Mouse (Mus musculus): ENCODE measurements around the gene Arhgap28.
A peak's percentile ranks its signal among the peaks of the same experiment; 100 is the strongest.
"Not testable (repeated sequence)": the region's sequence is repeated elsewhere in the genome, so short reads cannot be mapped to it uniquely, and the experiment has no call there.

Gene Arhgap28

DNA sequence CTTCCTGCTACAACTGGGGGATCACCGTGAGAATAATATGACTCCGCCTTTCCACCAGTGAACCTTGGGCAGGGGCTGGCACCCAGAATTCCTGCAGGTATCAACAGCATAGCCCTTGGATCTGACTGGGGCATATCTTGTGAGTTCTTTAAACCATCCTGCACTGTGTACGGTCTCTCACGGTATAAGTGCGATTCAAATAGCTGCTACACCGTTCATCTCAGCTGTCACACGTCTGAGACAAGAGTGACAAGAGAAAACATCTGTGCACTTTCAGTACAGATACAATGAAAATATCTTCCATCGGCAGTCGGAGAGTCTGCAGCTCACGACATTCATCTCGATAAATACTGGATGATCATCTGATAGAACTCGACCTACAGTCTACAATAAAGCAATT, 126.3 kb downstream of the Arhgap28 start:
- no peak for DNase-seq (ENCODE audit: low spot score)

DNA sequence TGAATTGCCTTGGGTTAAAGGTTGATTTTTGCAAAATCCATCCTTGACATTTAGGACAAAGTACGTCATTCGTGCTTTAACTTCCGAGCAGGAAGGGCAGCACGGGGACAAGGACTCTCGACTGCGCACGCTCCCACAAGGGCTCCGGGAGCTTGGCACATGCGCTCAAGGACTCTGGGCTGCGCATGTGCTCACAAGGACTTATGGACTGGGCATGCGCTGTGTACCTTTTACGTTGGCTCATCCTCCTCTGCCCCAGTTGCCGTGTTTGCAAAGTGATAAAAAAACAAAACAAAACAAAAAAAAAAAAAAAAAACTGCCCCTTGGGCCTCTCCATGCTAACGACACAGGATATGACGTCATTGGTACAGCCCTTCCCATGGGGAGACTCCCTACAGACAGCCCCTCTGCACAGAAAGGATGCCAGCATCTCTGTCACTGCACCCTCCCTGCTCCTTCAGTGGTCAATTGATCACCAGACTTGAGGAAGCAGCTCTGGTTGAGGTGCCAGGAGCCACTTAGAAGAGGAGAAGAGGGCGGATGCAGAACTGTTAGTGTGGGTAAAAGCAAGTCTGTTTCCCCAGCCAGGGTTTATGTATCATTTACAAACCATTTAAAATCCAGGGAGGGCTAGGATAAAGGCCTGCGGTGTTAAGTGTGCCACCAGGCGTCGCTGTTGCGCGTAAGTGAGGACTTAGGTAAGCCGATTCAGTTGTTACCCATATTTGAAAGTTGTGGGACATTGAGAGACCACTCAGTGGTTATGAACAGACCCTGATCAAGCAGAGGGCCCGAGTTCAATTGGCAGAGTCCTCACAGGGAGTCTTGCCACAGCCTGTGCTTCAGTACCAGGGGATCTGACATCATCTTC, 134.0 kb downstream of the Arhgap28 start:
- DNase-seq (ENCODE audit: low spot score) = peak; percentile 24

DNA sequence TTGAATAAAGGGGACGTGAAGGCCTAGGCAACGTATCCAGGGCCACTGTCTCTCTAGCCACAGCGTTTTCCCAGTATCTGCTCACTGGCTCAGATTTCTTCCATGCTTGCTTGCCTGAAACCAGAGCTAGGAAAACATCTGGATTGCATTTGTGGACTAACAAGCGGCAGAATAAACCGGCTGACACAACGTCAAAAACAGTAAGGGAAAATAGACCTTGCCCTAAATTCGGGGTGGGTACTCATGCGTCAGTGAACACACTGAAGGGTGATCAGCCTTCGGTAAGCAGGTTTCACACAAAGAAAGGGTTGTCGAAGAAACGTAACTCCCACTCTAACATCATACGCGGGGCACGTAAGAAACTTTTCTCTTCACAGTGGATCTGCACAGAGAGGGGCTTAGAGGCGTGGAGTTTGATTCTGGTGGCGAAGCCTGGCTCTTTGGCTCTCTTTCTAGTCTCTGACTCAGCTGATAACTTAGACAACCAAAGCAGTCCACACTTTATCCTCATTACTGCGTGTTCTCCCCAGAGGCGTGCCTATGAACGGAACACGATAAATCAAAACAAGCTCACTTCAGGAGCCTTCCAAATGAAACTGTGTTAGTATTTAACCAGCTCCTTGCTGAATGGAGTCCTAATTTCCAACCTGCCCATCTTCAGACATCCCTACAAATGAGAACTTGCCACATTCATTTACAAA, 137.2 kb downstream of the Arhgap28 start:
- no peak for DNase-seq (ENCODE audit: low spot score)

GRCm38 (mm10) chr17:67866026-67866425, 137.9 kb downstream of the Arhgap28 start:
- peak; percentile 7 for DNase-seq (ENCODE audit: low spot score)

GRCm38 (mm10) chr17:67864912-67865311, 139.0 kb downstream of the Arhgap28 start:
- DNase-seq (ENCODE audit: low spot score) = no peak

DNA sequence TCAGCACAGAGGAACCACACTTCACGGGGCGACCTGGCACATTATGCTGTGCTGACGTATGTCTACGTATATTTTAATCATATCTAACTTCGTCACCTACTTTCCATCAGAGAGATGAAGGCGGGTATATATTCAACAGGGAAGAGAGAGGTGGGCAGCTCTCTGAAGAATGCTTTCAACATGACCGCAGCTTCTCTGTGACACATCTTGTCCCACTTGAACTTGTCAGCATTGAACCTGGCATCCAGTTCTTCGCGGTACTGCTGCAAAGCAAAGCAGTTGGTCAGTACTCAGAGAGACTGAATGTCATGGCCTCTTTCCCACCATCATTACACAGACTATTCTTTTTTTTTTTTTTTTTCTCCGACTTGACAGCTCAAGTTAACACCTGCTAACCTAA, 139.6 kb downstream of the Arhgap28 start:
- DNase-seq (ENCODE audit: low spot score) = no peak

GRCm38 (mm10) chr17:67861744-67862535, 142.0 kb downstream of the Arhgap28 start:
- peak; percentile 26 for DNase-seq (ENCODE audit: low spot score)

DNA sequence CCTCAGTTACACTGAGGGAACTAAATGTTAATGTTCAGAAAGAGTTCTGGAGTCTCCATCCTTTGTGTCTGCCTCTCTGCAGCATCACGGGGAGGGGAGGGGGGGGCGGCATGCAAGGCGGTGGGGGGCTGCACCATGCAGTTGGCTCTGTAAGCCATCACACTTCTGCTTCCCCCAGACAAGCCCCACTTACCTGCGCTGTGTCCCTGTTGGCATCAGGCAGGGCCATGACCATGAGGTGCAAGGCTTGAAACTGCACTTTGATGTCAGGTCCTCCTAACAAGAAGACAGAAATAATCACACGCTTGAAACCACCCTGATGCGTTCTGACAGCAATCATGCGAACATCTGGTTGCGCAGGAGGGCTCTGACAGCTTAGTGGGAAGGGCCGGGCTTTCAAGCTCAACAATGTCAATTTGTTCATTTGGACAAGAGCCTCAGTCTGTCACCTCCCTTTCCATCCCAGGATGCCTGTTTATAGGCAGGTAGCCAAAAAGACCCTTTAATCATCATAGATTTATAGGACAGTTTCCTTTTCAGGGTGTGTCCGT, 142.8 kb downstream of the Arhgap28 start:
- no peak for DNase-seq (ENCODE audit: low spot score)

GRCm38 (mm10) chr17:67841494-67841893, 162.4 kb downstream of the Arhgap28 start:
- not testable (repeated sequence) for DNase-seq (ENCODE audit: low spot score)

DNA sequence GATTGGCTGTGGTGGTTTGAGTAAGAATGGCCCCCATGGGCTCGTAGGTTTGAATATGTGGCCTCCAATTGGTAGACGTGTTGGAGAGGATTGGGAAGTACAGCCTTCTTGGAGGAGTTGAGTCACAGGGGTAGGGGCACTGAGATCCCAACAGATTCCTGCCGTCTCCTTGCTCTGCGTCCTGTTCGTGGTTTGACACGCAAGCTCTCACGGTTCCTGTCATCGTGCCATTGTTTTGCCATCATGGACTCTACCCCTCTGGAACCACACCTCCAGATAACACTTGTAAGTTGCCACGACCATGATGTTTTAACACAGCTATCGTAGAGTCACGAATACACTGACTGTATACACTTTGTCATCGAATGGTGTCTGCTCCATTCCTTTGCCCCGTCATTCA, 165.0 kb downstream of the Arhgap28 start:
- no peak for DNase-seq (ENCODE audit: low spot score)

- DNase-seq (ENCODE audit: low spot score) = peak; percentile 80
Measured at GRCm38 (mm10) chr17:67837351-67838090, 166.4 kb downstream of the Arhgap28 start.

GRCm38 (mm10) chr17:67836146-67836895, 167.6 kb downstream of the Arhgap28 start:
- no peak for DNase-seq (ENCODE audit: low spot score)

DNA sequence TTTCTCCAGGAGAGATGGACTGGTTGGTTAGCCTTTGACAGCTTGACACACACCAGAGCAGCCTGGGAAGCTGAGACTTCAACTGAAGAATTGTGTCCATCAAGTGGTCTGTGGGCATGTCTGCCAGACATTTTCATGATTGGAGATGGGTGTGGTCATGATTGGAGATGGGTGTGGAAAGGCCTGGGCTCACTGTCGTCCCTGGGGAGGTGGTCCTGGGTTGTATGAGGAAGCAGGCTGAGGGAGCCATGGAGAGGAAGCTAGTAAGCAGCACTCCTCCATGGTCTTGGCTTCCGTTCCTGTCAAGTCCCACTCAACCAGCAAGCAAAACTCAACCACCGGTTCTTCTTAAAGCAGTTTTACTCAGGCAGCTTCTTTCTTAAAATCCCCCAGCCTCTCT, 176.5 kb downstream of the Arhgap28 start:
- no peak for DNase-seq (ENCODE audit: low spot score)

DNA sequence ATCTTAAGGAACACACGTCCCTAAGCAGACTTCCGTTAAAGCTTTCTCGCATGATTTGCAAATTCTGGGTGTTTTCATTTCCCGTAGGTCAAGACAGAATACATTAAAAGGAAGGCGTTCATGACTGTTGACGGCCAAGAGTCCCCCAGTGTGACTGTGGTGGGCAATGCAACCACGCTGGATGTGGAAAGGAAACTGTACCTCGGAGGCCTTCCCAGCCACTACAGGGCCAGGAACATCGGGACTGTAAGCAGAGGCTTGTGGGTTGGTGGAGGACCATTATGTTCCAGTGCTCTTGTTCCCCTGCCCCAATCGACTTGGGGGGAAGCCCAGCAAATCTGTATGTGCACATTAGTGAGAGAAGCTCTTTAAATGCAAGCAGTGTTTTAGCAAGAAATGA, 187.0 kb downstream of the Arhgap28 start:
- DNase-seq (ENCODE audit: low spot score) = no peak

DNA sequence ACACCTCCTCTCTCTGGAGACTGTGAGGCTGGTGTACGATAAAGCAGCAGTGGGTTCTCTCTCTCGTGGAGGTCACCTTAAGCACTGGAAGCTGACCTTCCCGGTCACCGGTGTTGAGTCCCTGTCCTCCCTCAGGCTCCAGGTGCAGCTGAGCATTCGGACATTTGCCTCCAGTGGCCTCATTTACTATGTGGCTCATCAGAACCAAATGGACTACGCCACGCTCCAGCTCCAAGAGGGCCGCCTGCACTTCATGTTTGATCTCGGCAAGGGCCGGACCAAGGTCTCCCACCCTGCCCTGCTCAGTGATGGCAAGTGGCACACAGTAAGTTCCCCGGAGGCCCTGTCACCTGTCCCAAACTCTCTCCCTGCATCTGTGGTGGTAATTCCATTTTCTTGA, 188.2 kb downstream of the Arhgap28 start:
- DNase-seq (ENCODE audit: low spot score) = no peak

GRCm38 (mm10) chr17:67813666-67814065, 190.3 kb downstream of the Arhgap28 start:
- no peak for DNase-seq (ENCODE audit: low spot score)

- DNase-seq (ENCODE audit: low spot score) = no peak
Measured at GRCm38 (mm10) chr17:67809171-67809570, 194.7 kb downstream of the Arhgap28 start.
